Mouse (Mus musculus) hindbrain, embryonic 13.5 days (tissue): Measurements from ENCODE around the gene Zcchc8. TPM values are rescaled to one million over a fixed set of nuclear protein-coding genes. Genes with fewer than 3 reads are reported as not detected.
"Not testable (repeated sequence)": the region's sequence is repeated elsewhere in the genome, so short reads cannot be mapped to it uniquely, and the experiment has no call there.

Source experiments
- ATAC-seq: fragments of 200-750 bp; cut with Nextera tagmentation; 2 replicates; pipeline ENCODE4 v1.8.0; 2017; ENCODE audit warnings: moderate TSS enrichment; ENCODE audit not compliant: low FRiP score
- H3K27ac ChIP-seq: fragments of 300-500 bp; sonication (generic); 2 replicates; pipeline ENCODE4 v1.5.1; 2015; ENCODE audit warnings: inconsistent platforms, mild to moderate bottlenecking, moderate library complexity
- H3K27me3 ChIP-seq: fragments of 300-500 bp; sonication (generic); 2 replicates; pipeline ENCODE4 v1.6.1; 2015; ENCODE audit warnings: mild to moderate bottlenecking, inconsistent platforms
- H3K36me3 ChIP-seq: fragments of 300-500 bp; sonication (generic); 2 replicates; pipeline ENCODE4 v1.6.1; 2015; ENCODE audit warnings: mild to moderate bottlenecking, inconsistent platforms
- H3K4me1 ChIP-seq: fragments of 300-500 bp; sonication (generic); replicated peaks from 2 replicates; pipeline ENCODE4 v1.6.1; 2015; ENCODE audit warnings: inconsistent platforms
- H3K4me2 ChIP-seq: fragments of 300-500 bp; sonication (generic); 2 replicates; pipeline ENCODE4 v1.6.1; 2015; ENCODE audit warnings: inconsistent platforms, mild to moderate bottlenecking, moderate library complexity
- H3K4me3 ChIP-seq: fragments of 300-500 bp; sonication (generic); 2 replicates; pipeline ENCODE4 v1.5.1; 2015; ENCODE audit warnings: mild to moderate bottlenecking, inconsistent platforms
- H3K9ac ChIP-seq: fragments of 300-500 bp; sonication (generic); 2 replicates; pipeline ENCODE4 v1.6.1; 2015; ENCODE audit warnings: mild to moderate bottlenecking, inconsistent platforms
- H3K9me3 ChIP-seq: fragments of 300-500 bp; sonication (generic); 2 replicates; pipeline ENCODE4 v1.6.1; 2016; ENCODE audit warnings: inconsistent platforms
- WGBS: fragments of 180-500 bp; shearing (Covaris S2); methylation state at CpG from one replicate; pipeline ENCODE4 v1.1.7; 2015; 5-methylcytosine and 5-hydroxymethylcytosine counted together
- polyA plus RNA-seq: library from polyadenylated mRNA; unstranded; fragments of >200 nt; fragmentation: Nextera tagmentation; extraction: Ambion mirVana; gene quantifications from 2 replicates; pipeline ENCODE4 v1.2.1, GENCODE M21; 2015

The Zcchc8 gene
- 68.7 and 70.7 TPM in 2 replicates for polyA plus RNA-seq

DNA sequence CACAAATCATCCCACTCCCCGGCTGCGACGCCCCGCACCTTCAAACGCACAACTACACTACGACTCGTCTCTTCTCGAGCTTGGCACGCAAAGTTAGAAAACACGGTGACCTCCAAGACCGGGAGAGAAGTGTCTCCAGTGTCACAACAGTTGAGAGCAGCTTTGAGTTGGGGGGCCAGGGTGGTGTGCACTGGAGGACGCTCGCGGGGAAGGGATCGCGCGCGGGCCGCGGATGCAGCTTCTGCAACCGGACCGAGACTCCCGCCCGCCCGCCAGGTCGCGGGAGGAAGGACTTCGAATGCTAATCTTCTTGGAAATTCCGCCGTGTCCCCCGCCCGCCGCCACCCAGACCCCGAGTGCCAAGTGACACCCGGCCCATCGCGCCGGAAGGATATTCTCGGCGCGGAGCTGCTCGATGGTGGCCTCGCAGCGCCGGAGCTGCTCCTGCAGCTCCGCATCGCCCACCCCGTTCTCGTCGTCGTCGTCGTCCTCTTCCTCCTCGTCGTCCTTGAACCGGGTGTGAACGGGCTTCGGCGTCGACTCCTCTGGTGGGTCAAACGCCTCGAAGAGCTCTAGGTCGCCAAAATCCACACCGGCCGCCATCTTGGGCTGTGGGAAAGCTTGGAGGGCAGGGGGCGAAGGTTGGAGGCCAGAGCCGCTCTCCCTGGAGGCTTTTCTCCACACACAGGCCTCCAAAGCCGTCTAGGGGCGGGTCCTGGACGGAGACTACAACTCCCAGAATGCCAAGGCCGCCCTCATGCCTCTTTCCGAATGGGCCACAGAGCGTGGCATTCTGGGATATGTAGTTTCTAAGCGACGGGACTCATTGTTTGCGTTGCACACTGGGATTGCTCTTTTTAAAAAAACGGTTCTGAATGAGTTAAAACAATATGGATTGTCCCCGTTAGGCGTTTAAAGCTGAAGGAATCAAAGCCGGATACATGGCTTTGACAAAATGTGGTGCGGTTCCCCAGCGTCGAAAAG, at the start of gene Zcchc8:
Gene Zcchc8, minus strand, starts transcription at position 773 of the 984 bp plus-strand sequence.
- no peaks in the 10 kb centered on the region for H3K27me3 ChIP-seq
- H3K9ac ChIP-seq: peak within 1 kb of the TSS; percentile 90
- H3K9me3 ChIP-seq: no peaks in the 10 kb centered on the region
- under 1% methylated on average over 83 of the region's 83 CpGs for WGBS
- H3K4me2 ChIP-seq: peak within 1 kb of the TSS; percentile 87
- peak; percentile 100 for ATAC-seq
- H3K27ac ChIP-seq: peak within 1 kb of the TSS; percentile 92
- peak within 1 kb of the TSS; percentile 90 for H3K4me3 ChIP-seq
- peaks cover 32% of the 10 kb centered on the region for H3K4me1 ChIP-seq
- H3K36me3 ChIP-seq: peaks cover 17% of the 10 kb centered on the region

DNA sequence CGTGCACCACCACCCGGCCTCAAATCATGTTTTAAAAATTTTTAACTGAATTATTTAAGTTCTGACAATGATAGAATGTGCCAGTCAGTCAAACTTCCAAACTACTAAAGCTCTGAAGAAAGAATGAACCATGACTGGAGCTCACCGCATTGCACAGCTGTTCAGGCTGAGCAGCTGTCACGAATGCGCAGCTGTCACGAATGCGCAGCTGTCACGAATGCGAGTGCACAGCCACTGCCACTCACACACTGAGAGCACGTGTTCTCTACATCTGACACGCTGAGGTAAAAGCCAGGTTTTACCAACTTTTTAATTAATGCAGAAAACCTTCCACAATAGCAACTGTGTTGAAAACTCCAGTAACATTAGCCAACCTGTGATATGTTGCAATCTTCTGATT, 45.6 kb upstream of the Zcchc8 start:
- not testable (repeated sequence) for H3K4me3 ChIP-seq, H3K9me3 ChIP-seq, H3K36me3 ChIP-seq, H3K9ac ChIP-seq, ATAC-seq, H3K27me3 ChIP-seq, H3K27ac ChIP-seq, H3K4me2 ChIP-seq, H3K4me1 ChIP-seq
- WGBS: 93% methylated on average over 11 of the region's 11 CpGs

DNA sequence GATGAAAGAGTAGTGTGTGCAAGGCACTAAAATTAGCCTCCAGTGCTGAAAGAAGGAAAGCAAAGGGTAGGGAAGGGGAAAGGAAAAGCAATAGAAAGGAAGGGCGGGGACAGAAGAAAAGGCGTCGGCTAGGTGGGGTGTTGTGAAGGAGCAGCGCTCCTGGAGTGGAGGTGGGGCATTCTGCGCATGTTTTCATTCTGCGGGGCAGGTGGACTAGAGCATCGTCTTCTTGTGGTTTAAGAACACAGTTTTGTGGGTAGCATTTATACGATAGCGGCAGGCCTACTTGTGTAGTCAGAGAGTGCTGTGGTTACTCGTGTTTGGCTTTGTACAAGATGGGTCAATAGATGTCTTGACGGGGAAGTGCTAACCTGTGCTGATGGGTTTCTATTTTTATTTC, 44.6 kb upstream of the Zcchc8 start:
- no peak overlapping the region for H3K9ac ChIP-seq
- 0 out of 2 replicates have a peak, but pooled peaks cover 2% of the 10 kb centered on the region for H3K36me3 ChIP-seq
- H3K27me3 ChIP-seq: no peaks in the 10 kb centered on the region
- WGBS: 96% methylated on average over 11 of the region's 11 CpGs
- no peak overlapping the region for H3K4me3 ChIP-seq
- no peaks in the 10 kb centered on the region for H3K9me3 ChIP-seq
- no peak overlapping the region for H3K4me2 ChIP-seq
- ATAC-seq: no peak
- no peak overlapping the region for H3K27ac ChIP-seq
- H3K4me1 ChIP-seq: no peaks in the 10 kb centered on the region

DNA sequence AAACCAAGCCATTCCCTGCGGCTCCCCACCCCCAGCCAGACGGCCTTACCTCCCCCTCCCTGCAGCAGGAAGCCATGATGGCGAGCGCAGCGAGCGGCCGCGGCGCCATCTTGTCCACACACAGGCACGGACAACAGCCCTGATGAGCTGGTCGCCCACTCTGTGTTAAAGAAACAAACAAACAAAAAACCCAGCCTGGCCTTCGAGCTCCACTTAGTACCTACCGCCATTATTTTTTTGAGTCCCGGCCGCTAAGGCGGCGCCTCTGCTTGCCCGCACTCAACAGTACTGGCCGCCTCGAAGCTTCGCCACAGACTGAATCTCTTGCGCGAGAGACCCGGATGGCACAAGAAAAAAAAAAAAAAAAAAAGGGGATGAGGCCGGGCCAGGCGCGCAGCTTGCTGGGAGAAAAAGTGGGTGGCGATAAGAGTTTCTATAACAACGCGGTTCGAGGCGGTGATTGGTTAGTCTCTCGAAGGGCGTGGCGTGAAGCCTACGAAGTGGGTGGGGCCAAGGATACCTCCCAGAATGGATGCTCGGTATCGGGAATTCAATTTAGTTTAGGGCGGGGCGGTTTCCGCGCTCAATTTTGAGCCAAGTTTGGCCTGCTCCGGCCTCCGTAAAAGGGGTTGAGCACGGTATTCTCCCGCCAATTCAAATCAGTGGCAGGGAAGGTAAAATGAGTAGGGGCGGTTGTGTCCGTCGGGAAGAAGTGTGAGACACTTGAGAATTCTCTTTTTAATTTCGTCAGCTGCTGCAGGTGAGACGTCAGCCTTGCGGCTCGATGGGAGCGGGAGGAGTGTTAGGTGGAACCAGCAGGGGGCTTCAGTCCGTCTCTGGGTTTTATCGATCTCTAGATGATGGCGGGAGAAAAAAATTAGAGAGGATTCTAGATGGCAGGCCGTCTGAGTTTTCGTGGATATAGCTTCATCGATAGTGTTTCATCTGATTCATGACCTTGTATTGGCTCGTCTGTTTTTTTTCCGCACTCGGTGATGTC, 28.5 kb upstream of the Zcchc8 start, which contains the start of the genes Rsrc2 and Kntc1:
Gene Rsrc2, minus strand, starts transcription at position 350 of the 1,000 bp plus-strand sequence.
Gene Kntc1, plus strand, starts transcription at position 652 of the 1,000 bp plus-strand sequence.
- Histone ChIP-seq H3K27ac (peak within 1 kb of the TSS; percentile 99), H3K4me1 (peaks cover 38% of the 10 kb centered on the region), H3K27me3 (no peaks in the 10 kb centered on the region), H3K9me3 (no peaks in the 10 kb centered on the region), H3K4me2 (peak within 1 kb of the TSS; percentile 70), H3K4me3 (peak within 1 kb of the TSS; percentile 72), H3K9ac (peak within 1 kb of the TSS; percentile 84), H3K36me3 (peaks cover 5% of the 10 kb centered on the region)
- peak; percentile 98 for ATAC-seq
- under 1% methylated on average over 63 of the region's 63 CpGs for WGBS

DNA sequence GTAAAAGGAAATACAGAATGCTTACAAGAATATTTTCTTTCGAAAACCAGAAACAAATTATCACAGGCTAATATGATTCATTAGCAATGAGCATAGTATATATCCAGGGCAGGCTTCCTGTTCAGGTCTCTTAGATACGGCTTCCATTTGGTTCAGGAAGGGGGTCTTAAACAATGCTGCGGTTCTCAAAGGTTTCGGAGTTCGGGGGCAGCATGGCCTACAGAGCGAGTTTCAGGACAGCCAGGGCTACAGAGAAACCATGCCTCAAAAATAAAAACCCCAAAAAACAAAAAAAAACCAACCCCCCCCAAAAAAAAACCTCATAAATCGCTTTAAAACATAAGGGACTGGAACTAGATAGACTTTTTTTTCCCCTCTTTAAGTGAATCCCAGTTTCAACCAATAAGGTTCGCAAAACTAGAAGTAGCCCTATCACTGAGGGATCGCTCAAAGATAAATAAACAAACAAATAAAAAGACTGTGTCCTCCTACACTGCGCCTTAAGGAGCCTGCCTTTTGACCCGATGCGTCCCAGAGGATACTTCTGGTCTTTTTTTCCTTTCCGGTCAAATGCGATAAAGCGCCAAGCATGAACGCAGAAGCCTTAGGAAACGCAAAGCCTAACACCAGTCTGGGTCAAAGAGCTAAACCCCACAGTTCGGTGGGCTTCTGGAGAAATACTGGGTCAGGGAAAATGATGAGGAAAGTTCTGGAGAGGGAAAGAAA, 27.6 kb upstream of the Zcchc8 start:
- Histone ChIP-seq H3K27ac (peak overlapping the region; percentile 99), H3K9me3 (no peaks in the 10 kb centered on the region), H3K4me1 (peaks cover 38% of the 10 kb centered on the region), H3K9ac (peak overlapping the region; percentile 84), H3K4me2 (peak overlapping the region; percentile 70), H3K4me3 (peak overlapping the region; percentile 72), H3K27me3 (no peaks in the 10 kb centered on the region), H3K36me3 (peaks cover 14% of the 10 kb centered on the region)
- ATAC-seq: peak; percentile 6
- under 1% methylated on average over 18 of the region's 18 CpGs for WGBS

DNA sequence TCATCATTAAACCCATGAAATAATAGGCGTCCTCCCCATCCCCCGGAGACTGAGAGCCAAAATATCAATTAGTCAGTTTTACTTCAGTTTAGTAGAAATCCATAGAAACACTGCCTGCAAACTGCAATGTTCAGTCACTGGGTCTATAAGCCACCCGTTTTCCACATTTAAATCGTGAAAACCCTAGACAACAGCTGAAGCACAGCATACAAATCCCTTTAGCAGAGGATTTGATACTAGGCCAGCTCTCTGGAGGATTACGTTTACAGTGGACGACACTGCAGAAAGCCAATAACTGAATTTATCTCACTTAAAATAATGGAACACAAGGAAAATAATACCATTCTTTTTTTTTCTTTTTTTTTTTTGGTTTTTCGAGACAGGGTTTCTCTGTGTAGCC, 26.7 kb upstream of the Zcchc8 start:
- no peak overlapping the region for H3K27ac ChIP-seq
- 27% methylated on average over 7 of the region's 7 CpGs for WGBS

DNA sequence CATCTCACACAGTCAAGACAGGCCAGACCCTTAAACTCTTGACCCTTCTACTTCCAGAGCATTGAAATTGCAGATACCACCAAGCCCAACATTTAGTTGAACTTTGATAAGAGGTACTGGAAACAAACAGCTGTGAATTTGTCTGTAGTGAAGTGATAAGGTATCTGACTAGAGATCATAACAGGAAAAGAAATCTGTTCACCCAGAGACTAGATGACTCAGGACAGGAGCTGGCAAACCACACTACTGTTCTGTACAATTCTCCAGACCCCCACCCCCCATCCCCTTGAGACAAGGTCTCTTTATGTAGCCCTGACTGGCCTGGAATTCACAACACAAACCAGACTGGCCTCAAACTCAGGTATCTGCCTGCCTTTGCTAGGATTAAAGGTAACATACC, 25.4 kb upstream of the Zcchc8 start:
- peaks cover 26% of the 10 kb centered on the region for H3K36me3 ChIP-seq
- H3K27ac ChIP-seq: no peak overlapping the region
- H3K27me3 ChIP-seq: no peaks in the 10 kb centered on the region
- H3K4me1 ChIP-seq: peaks cover 38% of the 10 kb centered on the region
- H3K4me3 ChIP-seq: peak overlapping the region; percentile 72
- H3K9ac ChIP-seq: no peak overlapping the region
- no peak for ATAC-seq
- peak overlapping the region; percentile 70 for H3K4me2 ChIP-seq
- no peaks in the 10 kb centered on the region for H3K9me3 ChIP-seq

More for the DNA sequence above, 26.7 kb upstream of the Zcchc8 start:
- Histone ChIP-seq H3K4me2 (peak overlapping the region; percentile 70), H3K9me3 (no peaks in the 10 kb centered on the region), H3K4me3 (peak overlapping the region; percentile 72), H3K4me1 (peaks cover 38% of the 10 kb centered on the region), H3K36me3 (peaks cover 21% of the 10 kb centered on the region), H3K27me3 (no peaks in the 10 kb centered on the region), H3K9ac (peak overlapping the region; percentile 84)
- ATAC-seq: no peak

DNA sequence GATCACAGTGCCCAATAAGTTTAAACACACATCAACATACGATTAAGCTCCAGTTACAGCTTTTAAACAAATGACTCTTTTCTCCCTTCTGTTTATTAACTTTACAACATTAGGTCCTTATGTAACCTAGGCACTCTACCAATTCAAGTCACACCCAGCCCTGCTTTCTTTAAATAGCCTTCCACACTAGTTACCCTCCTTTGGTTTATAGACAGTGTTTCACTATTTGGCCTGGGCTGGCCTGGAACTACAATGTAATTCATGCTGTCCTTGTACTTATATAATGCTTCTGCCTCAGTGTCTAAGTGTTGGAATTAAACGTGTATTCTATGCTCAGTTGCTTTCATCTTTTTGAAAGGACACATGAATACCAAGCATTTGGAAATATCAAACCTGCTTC, 23.5 kb upstream of the Zcchc8 start:
- H3K4me1 ChIP-seq: peaks cover 27% of the 10 kb centered on the region
- H3K4me3 ChIP-seq: no peak overlapping the region
- no peak overlapping the region for H3K9ac ChIP-seq
- no peak for ATAC-seq
- WGBS: 90% methylated on average over 2 of the region's 2 CpGs
- no peak overlapping the region for H3K27ac ChIP-seq
- no peak overlapping the region for H3K4me2 ChIP-seq
- H3K27me3 ChIP-seq: no peaks in the 10 kb centered on the region
- peaks cover 39% of the 10 kb centered on the region for H3K36me3 ChIP-seq
- H3K9me3 ChIP-seq: no peaks in the 10 kb centered on the region

DNA sequence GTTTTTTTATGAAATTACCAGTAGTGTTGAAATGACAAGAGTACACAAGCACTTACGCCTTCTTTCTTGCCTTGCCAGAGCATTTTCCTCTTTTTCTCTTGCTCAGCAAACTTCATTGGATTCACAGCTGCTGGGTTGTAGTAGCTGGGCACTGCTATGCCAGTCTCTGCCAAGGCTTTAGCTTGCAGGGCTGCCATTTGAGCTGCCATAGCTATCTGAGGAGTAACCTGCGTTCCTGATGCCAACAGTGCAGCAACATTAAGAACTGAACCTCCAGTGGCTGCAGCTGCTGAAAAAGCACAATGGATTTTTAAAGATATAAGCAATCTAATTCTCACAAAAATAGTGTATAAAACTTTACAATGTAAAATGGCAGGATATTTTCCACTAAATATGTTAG, 10.1 kb upstream of the Zcchc8 start:
- Histone ChIP-seq H3K27ac (no peak overlapping the region), H3K4me1 (no peaks in the 10 kb centered on the region), H3K9ac (no peak overlapping the region), H3K36me3 (peaks cover 80% of the 10 kb centered on the region), H3K4me3 (no peak overlapping the region), H3K9me3 (no peaks in the 10 kb centered on the region), H3K27me3 (no peaks in the 10 kb centered on the region), H3K4me2 (no peak overlapping the region)
- ATAC-seq: no peak
- 91% methylated on average over 2 of the region's 2 CpGs for WGBS

DNA sequence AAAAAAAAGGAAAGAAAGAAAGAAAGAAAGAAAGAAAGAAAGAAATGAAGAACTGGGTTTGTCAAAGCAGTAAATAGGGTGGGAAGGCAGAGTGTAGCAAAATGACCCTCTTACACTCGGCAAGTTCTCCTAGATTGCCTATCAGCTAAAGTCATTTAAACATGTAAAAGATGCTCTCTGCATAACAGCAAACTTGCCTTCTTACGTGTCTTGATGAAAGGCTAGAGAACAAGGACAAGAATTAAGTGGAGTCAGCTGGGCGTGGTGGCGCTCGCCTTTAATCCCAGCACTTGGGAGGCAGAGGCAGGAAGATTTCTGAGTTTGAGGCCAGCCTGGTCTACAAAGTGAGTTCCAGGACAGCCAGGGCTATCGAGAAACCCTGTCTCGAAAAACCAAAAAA, 2.9 kb upstream of the Zcchc8 start:
- H3K4me2 ChIP-seq, H3K4me3 ChIP-seq, ATAC-seq, H3K9me3 ChIP-seq, H3K27me3 ChIP-seq, H3K27ac ChIP-seq, H3K9ac ChIP-seq: not testable (repeated sequence)
- Histone ChIP-seq H3K4me1 (peaks cover 13% of the 10 kb centered on the region), H3K36me3 (peaks cover 18% of the 10 kb centered on the region)
- 90% methylated on average over 7 of the region's 7 CpGs for WGBS

DNA sequence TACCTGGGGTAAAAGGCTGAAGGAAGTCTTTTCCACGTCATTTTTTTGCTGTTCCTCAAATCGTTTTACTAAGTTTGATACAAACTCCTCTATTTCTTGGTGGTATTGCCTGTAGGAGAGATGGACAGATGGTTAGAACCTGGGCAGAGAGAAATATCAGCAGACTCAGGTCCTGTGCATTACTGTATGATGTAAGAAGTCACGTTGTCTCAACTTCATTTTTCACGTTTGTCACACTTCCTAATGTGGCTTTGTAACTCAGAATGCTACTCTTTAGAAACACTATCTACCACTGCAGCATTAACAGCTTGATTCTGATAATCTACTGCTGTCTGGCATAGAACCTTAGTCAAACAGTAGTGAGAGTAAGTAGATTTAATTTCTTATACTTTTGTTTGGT, 6.3 kb downstream of the Zcchc8 start:
- Histone ChIP-seq H3K36me3 (peaks cover 75% of the 10 kb centered on the region), H3K4me2 (no peak overlapping the region), H3K4me1 (peaks cover 27% of the 10 kb centered on the region), H3K9ac (no peak overlapping the region), H3K27me3 (no peaks in the 10 kb centered on the region), H3K4me3 (no peak overlapping the region), H3K9me3 (no peaks in the 10 kb centered on the region), H3K27ac (no peak overlapping the region)
- no peak for ATAC-seq
- WGBS: 94% methylated on average over 4 of the region's 4 CpGs
